Mouse (Mus musculus): ENCODE results near the gene Ide. TPM values are rescaled to one million over a fixed set of nuclear protein-coding genes. Genes with fewer than 3 reads are reported as not detected.

Gene Ide
- polyA plus RNA-seq, 1 experiment from 2014 or later = 42.0 TPM

- 28% methylated on average over 10 of the region's 10 CpGs for WGBS
- no peaks in the 10 kb centered on the region for H3K9me3 ChIP-seq (ENCODE audit: control insufficient read depth, low read length)
- ATAC-seq (ENCODE audit: low read depth) = peak; percentile 67; the same call in 1 of the 2 replicates
- no peaks in the 10 kb centered on the region for H3K36me3 ChIP-seq (ENCODE audit: control insufficient read depth, insufficient read depth, low read length)
- no peak overlapping the region for H3K4me3 ChIP-seq (ENCODE audit: low read length)
- H3K9ac ChIP-seq (ENCODE audit: low read length) = no peak overlapping the region
- 0 out of 2 replicates have a peak, but pooled peaks cover 3% of the 10 kb centered on the region for H3K4me1 ChIP-seq (replicated peaks; ENCODE audit: control insufficient read depth, insufficient read depth, low read length)
- no peak overlapping the region for H3K4me2 ChIP-seq (ENCODE audit: low read depth, low read length)
- no peak overlapping the region for H3K27ac ChIP-seq (ENCODE audit: low read length)
- H3K27me3 ChIP-seq (ENCODE audit: control insufficient read depth, insufficient read depth, low read depth, low read length) = no peaks in the 10 kb centered on the region
Measured at GRCm38 (mm10) chr19:37265333-37266103, 72.1 kb downstream of the Ide start.

- H3K4me3 ChIP-seq (ENCODE audit: low read length) = no peak overlapping the region
- no peaks in the 10 kb centered on the region for H3K27me3 ChIP-seq (ENCODE audit: control insufficient read depth, insufficient read depth, low read depth, low read length)
- no peak overlapping the region for H3K9ac ChIP-seq (ENCODE audit: low read length)
- no peaks in the 10 kb centered on the region for H3K9me3 ChIP-seq (ENCODE audit: control insufficient read depth, low read length)
- H3K4me1 ChIP-seq (replicated peaks; ENCODE audit: control insufficient read depth, insufficient read depth, low read length) = 0 out of 2 replicates have a peak, but pooled peaks cover 3% of the 10 kb centered on the region
- no peak overlapping the region for H3K4me2 ChIP-seq (ENCODE audit: low read depth, low read length)
- no peak for ATAC-seq (ENCODE audit: low read depth)
- WGBS = 47% methylated on average over 23 of the region's 23 CpGs
- H3K36me3 ChIP-seq (ENCODE audit: control insufficient read depth, insufficient read depth, low read length) = no peaks in the 10 kb centered on the region
- no peak overlapping the region for H3K27ac ChIP-seq (ENCODE audit: low read length)
Measured at GRCm38 (mm10) chr19:37263943-37264897, 73.4 kb downstream of the Ide start.

- Histone ChIP-seq H3K4me2 (ENCODE audit: low read depth, low read length) (no peak overlapping the region), H3K27me3 (ENCODE audit: control insufficient read depth, insufficient read depth, low read depth, low read length) (no peaks in the 10 kb centered on the region), H3K9me3 (ENCODE audit: control insufficient read depth, low read length) (no peaks in the 10 kb centered on the region), H3K4me3 (ENCODE audit: low read length) (no peak overlapping the region), H3K9ac (ENCODE audit: low read length) (no peak overlapping the region), H3K27ac (ENCODE audit: low read length) (no peak overlapping the region), H3K36me3 (ENCODE audit: control insufficient read depth, insufficient read depth, low read length) (no peaks in the 10 kb centered on the region), H3K4me1 (replicated peaks; ENCODE audit: control insufficient read depth, insufficient read depth, low read length) (0 out of 2 replicates have a peak, but pooled peaks cover 3% of the 10 kb centered on the region)
- ATAC-seq (ENCODE audit: low read depth) = no peak
- WGBS = 59% methylated on average over 8 of the region's 8 CpGs
Measured at GRCm38 (mm10) chr19:37263566-37263942, 74.1 kb downstream of the Ide start.

GRCm38 (mm10) chr19:37262389-37262788 is 75.3 kb downstream of the Ide start:
- Histone ChIP-seq H3K4me2 (ENCODE audit: low read depth, low read length) (no peak overlapping the region), H3K9me3 (ENCODE audit: control insufficient read depth, low read length) (no peaks in the 10 kb centered on the region), H3K4me1 (replicated peaks; ENCODE audit: control insufficient read depth, insufficient read depth, low read length) (0 out of 2 replicates have a peak, but pooled peaks cover 3% of the 10 kb centered on the region), H3K4me3 (ENCODE audit: low read length) (no peak overlapping the region), H3K27me3 (ENCODE audit: control insufficient read depth, insufficient read depth, low read depth, low read length) (no peaks in the 10 kb centered on the region), H3K36me3 (ENCODE audit: control insufficient read depth, insufficient read depth, low read length) (no peaks in the 10 kb centered on the region), H3K27ac (ENCODE audit: low read length) (no peak overlapping the region), H3K9ac (ENCODE audit: low read length) (no peak overlapping the region)
- WGBS = 29% methylated on average over 4 of the region's 4 CpGs
- ATAC-seq (ENCODE audit: low read depth) = no peak

GRCm38 (mm10) chr19:37255321-37255720 is 82.3 kb downstream of the Ide start:
- no peak for ATAC-seq (ENCODE audit: low read depth)
- no peak overlapping the region for H3K4me3 ChIP-seq (ENCODE audit: low read length)
- no peaks in the 10 kb centered on the region for H3K36me3 ChIP-seq (ENCODE audit: control insufficient read depth, insufficient read depth, low read length)
- no peak overlapping the region for H3K4me2 ChIP-seq (ENCODE audit: low read depth, low read length)
- no peaks in the 10 kb centered on the region for H3K9me3 ChIP-seq (ENCODE audit: control insufficient read depth, low read length)
- H3K4me1 ChIP-seq (replicated peaks; ENCODE audit: control insufficient read depth, insufficient read depth, low read length) = no peaks in the 10 kb centered on the region
- H3K27ac ChIP-seq (ENCODE audit: low read length) = no peak overlapping the region
- 85% methylated on average over 9 of the region's 9 CpGs for WGBS
- H3K27me3 ChIP-seq (ENCODE audit: control insufficient read depth, insufficient read depth, low read depth, low read length) = no peaks in the 10 kb centered on the region
- H3K9ac ChIP-seq (ENCODE audit: low read length) = no peak overlapping the region

- ATAC-seq (ENCODE audit: low read depth) = no peak
- 64% methylated on average over 6 of the region's 6 CpGs for WGBS
- H3K9ac ChIP-seq (ENCODE audit: low read length) = no peak overlapping the region
Measured at GRCm38 (mm10) chr19:37252104-37252503, 85.5 kb downstream of the Ide start.

GRCm38 (mm10) chr19:37248199-37248598 is 89.5 kb downstream of the Ide start:
- H3K36me3 ChIP-seq (ENCODE audit: control insufficient read depth, insufficient read depth, low read length) = no peaks in the 10 kb centered on the region
- H3K9ac ChIP-seq (ENCODE audit: low read length) = no peak overlapping the region
- no peak overlapping the region for H3K27ac ChIP-seq (ENCODE audit: low read length)
- no peak for ATAC-seq (ENCODE audit: low read depth)
- no peaks in the 10 kb centered on the region for H3K4me1 ChIP-seq (replicated peaks; ENCODE audit: control insufficient read depth, insufficient read depth, low read length)
- no peaks in the 10 kb centered on the region for H3K9me3 ChIP-seq (ENCODE audit: control insufficient read depth, low read length)
- no peaks in the 10 kb centered on the region for H3K27me3 ChIP-seq (ENCODE audit: control insufficient read depth, insufficient read depth, low read depth, low read length)
- no peak overlapping the region for H3K4me2 ChIP-seq (ENCODE audit: low read depth, low read length)
- 67% methylated on average over 3 of the region's 3 CpGs for WGBS
- no peak overlapping the region for H3K4me3 ChIP-seq (ENCODE audit: low read length)

More at GRCm38 (mm10) chr19:37252104-37252503, 85.5 kb downstream of the Ide start:
- H3K4me1 ChIP-seq (replicated peaks; ENCODE audit: control insufficient read depth, insufficient read depth, low read length) = no peaks in the 10 kb centered on the region
- no peak overlapping the region for H3K4me3 ChIP-seq (ENCODE audit: low read length)
- H3K36me3 ChIP-seq (ENCODE audit: control insufficient read depth, insufficient read depth, low read length) = no peaks in the 10 kb centered on the region
- H3K4me2 ChIP-seq (ENCODE audit: low read depth, low read length) = no peak overlapping the region
- no peak overlapping the region for H3K27ac ChIP-seq (ENCODE audit: low read length)
- H3K9me3 ChIP-seq (ENCODE audit: control insufficient read depth, low read length) = no peaks in the 10 kb centered on the region
- no peaks in the 10 kb centered on the region for H3K27me3 ChIP-seq (ENCODE audit: control insufficient read depth, insufficient read depth, low read depth, low read length)

- H3K27ac ChIP-seq (ENCODE audit: low read length) = no peak overlapping the region
- no peak for ATAC-seq (ENCODE audit: low read depth)
- no peak overlapping the region for H3K4me2 ChIP-seq (ENCODE audit: low read depth, low read length)
- H3K4me1 ChIP-seq (replicated peaks; ENCODE audit: control insufficient read depth, insufficient read depth, low read length) = no peaks in the 10 kb centered on the region
- 24% methylated on average over 3 of the region's 3 CpGs for WGBS
- no peaks in the 10 kb centered on the region for H3K36me3 ChIP-seq (ENCODE audit: control insufficient read depth, insufficient read depth, low read length)
- no peaks in the 10 kb centered on the region for H3K27me3 ChIP-seq (ENCODE audit: control insufficient read depth, insufficient read depth, low read depth, low read length)
- no peak overlapping the region for H3K4me3 ChIP-seq (ENCODE audit: low read length)
- no peak overlapping the region for H3K9ac ChIP-seq (ENCODE audit: low read length)
- no peaks in the 10 kb centered on the region for H3K9me3 ChIP-seq (ENCODE audit: control insufficient read depth, low read length)
Measured at GRCm38 (mm10) chr19:37246859-37247258, 90.8 kb downstream of the Ide start.

- no peak overlapping the region for H3K9ac ChIP-seq (ENCODE audit: low read length)
- no peaks in the 10 kb centered on the region for H3K36me3 ChIP-seq (ENCODE audit: control insufficient read depth, insufficient read depth, low read length)
- H3K4me3 ChIP-seq (ENCODE audit: low read length) = no peak overlapping the region
- ATAC-seq (ENCODE audit: low read depth) = no peak
- no peaks in the 10 kb centered on the region for H3K27me3 ChIP-seq (ENCODE audit: control insufficient read depth, insufficient read depth, low read depth, low read length)
- 0 out of 2 replicates have a peak, but pooled peaks cover 2% of the 10 kb centered on the region for H3K4me1 ChIP-seq (replicated peaks; ENCODE audit: control insufficient read depth, insufficient read depth, low read length)
- H3K9me3 ChIP-seq (ENCODE audit: control insufficient read depth, low read length) = no peaks in the 10 kb centered on the region
- H3K4me2 ChIP-seq (ENCODE audit: low read depth, low read length) = no peak overlapping the region
- no peak overlapping the region for H3K27ac ChIP-seq (ENCODE audit: low read length)
- WGBS = 29% methylated on average over 2 of the region's 2 CpGs
Measured at GRCm38 (mm10) chr19:37242707-37243106, 94.9 kb downstream of the Ide start.

Measured in lung, embryonic 16.5 days (tissue).